Mouse (Mus musculus) lung, postnatal 14 days (tissue): ENCODE results near the gene Epb41l5.

ENCODE experiments used
- DNase-seq: peaks from one replicate; pipeline ENCODE4 v3.0.0; 2021

Epb41l5 gene

DNA sequence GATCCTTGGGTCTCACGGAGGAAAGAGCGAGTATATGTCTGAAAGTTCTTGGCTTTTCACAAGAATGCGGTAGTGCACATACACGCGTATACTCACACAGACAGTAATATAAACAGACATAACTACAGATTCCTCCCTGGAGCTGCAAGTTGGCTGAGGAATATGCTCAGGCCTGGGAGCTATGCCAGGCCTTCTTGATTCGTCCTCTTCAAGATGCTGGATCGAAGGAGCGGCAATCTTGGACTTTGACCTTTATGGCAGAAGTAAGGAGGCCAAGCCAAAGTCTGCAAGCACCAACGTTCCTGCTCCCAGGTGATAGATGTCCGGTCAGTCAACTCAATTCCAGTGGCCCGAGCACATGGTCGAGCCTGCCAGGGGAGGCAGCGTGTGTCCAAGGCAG lies 117.9 kb downstream of the Epb41l5 start:
- DNase-seq = no peak

DNA sequence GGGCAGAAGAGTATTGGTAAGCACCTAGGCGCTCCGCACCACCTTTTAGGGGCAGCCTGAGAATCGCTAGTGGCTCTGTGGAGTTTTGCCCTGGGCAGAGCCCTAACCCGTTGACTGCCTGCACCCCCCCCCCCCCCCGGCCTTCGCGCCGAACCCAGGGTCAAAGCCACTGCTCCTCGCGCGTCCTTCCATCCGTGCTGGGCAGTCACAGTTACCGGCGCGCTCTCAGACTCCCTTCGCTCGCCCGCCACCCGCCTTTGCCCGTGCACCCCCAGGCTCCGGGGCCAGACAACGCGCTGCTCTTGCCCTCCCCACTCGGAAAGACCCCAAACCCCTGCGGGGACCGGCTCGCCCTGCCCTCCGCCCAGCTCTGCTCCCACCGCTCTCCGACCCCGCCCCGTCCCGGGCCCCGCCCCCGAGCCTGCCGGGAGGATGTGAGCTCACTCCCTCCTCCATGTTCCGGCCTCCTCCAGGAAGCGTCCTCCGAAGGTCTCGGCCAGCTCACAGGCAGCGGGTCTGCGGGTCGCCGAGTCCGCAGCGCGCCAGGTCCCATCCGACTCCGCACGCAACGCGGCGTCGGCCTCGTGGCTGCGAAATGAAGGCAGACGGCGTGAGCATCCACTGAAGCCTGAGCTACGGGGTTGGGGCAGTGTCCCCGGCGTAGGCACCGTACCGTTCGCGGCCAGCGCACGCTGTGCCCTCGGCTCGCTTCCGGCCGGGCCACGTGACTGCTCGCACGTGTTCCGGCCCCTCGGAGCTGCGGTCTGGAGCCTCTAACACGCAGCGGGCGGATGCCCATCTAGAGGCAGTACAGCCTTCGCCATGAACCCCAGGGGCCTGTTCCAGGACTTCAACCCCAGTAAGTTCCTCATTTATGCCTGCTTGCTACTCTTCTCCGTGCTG lies 122.9 kb downstream of the Epb41l5 start, which contains the start of gene Tmem185b:
Gene Tmem185b, plus strand, starts transcription at position 472 of the 903 bp plus-strand sequence.
- peak; percentile 94 for DNase-seq

GRCm38 (mm10) chr1:119525004-119525444 lies 123.8 kb downstream of the Epb41l5 start:
- DNase-seq = peak; percentile 43

GRCm38 (mm10) chr1:119523826-119524225 lies 125.0 kb downstream of the Epb41l5 start:
- DNase-seq = no peak

DNA sequence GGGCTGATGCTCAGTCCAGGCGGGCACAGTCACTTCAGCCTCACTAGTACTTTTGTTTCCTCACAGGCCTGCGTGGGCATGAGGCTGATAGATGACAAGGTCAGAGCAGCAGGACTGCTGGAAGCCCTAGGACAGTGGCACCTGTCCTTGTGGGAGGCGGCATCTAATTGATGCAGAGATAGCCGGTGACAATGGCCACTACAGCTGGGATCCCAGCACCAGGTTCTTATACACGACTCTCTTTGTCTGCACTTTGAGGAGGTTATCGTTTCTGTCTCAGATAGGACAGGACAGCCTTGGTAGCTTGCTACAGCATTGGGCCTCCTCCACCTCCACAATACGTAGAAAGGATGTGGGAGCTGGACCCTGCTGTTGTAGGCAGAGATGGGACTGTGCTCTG lies 125.4 kb downstream of the Epb41l5 start:
- no peak for DNase-seq

DNA sequence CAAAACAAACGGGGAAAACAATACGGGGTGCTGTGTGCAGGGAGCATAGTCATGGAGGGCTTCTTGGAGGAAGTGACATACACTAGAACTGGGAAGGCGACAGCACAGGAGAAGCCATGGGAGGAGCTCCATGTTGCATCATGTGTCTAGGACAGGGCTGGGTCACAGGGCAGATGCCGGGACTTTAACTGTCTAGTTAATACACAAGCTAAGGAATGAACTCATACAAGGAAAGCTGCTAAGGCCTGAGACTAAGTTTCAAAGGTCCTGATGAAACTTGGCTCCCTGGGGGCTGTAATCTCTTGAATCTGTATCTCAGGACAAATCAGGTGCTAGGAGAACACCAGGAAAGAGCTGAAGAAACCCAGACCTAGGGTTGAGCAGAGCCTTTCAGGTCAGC lies 126.1 kb downstream of the Epb41l5 start:
- DNase-seq = no peak

GRCm38 (mm10) chr1:119521681-119522080 lies 127.1 kb downstream of the Epb41l5 start:
- no peak for DNase-seq

DNA sequence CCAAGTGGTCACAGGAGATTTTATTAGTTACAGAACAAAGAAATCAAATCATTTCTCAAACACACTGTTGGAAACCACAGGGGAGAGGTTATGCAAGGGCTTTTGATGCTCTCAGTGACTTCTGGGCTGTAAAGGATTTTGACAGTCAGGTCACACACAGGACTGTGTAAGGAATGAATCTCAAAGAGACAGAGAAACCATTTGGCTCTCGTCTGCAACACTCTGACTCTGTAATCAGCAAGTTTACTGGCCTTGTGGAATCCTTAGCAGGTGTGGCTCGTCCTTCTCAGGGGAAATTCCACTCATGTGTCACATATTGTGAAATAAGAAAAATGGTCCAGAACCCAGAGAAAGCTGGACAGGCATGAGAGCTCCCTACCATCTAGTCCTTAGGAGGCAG lies 127.8 kb downstream of the Epb41l5 start:
- peak; percentile 70 for DNase-seq

- no peak for DNase-seq
Observed at GRCm38 (mm10) chr1:119519286-119519685, 129.5 kb downstream of the Epb41l5 start.

- DNase-seq = no peak
Observed at GRCm38 (mm10) chr1:119518786-119519185, 130.0 kb downstream of the Epb41l5 start.

DNA sequence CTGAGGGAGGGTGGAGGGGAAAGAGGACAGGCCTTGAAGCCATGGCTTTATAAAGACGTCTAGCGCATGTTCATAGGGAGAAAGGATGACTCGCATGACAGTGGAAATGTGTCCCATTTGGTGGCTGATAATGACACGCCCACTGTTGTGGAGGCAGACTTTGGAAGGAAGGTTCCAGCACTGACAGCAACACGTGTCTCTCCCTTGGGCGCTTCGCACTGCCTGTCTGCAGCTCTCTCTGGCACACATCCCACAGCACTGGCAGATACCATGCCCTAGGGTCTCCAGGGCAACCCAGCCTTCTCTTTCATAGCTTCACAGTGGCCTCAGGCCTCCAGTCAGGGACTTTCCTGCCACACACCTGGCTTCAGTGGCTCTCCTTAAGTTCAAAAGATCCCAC lies 130.7 kb downstream of the Epb41l5 start:
- no peak for DNase-seq

- DNase-seq = no peak
Observed at GRCm38 (mm10) chr1:119510857-119511256, 137.9 kb downstream of the Epb41l5 start.

GRCm38 (mm10) chr1:119510409-119510808 lies 138.4 kb downstream of the Epb41l5 start:
- no peak for DNase-seq

DNA sequence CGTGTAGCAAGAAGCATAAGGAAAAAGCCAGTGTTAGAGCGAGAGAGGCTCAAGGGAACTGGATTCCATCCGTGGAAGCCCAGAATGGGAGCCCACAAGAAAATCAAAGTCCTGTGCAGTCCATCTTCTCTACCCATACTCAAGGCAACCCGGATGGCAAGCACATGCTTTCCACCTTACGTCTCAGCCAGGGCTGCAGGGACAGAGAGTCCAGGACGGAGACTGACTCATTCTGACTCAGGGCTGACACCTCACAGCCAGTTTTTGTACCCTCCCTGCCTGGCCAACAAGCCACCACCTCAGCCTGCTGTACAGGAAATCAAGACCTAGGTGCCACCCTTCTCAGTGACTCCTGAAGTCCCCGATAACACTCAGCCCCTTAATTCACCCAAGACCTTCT lies 139.3 kb downstream of the Epb41l5 start:
- DNase-seq = no peak

GRCm38 (mm10) chr1:119508548-119508947 lies 140.3 kb downstream of the Epb41l5 start:
- peak; percentile 61 for DNase-seq

DNA sequence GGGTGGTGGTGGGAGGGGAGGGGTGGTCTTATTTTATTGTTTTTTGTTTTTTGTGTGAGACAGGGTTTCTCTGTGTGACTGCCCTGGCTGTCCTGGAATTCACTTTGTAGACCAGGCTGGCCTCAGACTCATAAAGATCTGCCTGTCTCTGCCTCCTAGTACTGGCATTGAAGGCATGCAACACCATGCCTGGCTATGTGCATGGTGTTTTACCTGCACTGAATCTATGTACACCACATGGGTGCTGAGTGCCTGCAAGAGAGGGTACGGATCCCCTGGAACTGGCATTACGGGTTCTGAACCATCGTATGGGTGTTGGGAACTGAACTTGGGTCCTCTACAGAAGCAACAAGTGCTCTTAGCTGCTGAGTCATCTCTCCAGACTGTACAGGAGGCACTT lies 142.8 kb downstream of the Epb41l5 start:
- no peak for DNase-seq

- DNase-seq = peak; percentile 98
Observed at GRCm38 (mm10) chr1:119504260-119505062, 144.3 kb downstream of the Epb41l5 start, which contains the start of gene Ralb. Gene Ralb (minus strand): TSS chr1:119504794.

DNA sequence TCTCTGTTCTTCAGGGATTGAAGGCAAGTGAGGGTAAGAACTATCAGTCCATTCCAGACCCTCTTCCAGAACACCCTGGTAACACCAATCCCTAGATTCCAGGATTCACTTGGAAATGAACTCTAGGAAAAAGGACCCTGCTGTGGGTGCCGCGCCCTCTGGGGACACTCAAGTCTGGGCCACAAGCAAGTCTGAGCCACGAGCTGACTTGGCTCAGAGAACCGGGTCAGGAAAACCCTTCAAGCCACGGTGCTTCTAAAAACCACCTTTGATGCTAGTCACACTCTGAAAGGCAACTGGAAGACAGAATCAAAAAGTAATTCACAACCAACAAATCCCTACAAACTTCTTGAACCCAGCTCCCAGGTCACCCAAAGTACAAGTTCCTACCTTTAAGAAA lies 145.0 kb downstream of the Epb41l5 start:
- no peak for DNase-seq

GRCm38 (mm10) chr1:119503181-119503580 lies 145.6 kb downstream of the Epb41l5 start:
- DNase-seq = no peak

DNA sequence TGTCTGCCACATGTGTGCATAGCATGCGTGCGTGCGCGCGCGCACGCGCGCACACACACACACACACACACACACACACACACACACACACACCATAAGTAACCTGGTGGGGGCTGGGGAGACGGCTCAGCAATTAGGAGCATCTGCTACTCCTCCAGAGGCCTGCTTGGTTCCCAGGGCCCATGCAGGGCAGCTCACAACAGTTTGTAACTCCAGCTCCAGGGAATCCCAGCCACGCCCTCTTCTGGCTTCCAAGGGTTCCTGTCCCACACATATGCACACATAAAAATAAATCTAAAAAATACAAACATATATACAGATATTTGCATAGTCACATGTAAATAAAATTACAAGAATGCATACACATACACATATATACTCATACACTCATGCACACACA lies 146.1 kb downstream of the Epb41l5 start:
- no peak for DNase-seq

GRCm38 (mm10) chr1:119501881-119502280 lies 146.9 kb downstream of the Epb41l5 start:
- DNase-seq = no peak

DNA sequence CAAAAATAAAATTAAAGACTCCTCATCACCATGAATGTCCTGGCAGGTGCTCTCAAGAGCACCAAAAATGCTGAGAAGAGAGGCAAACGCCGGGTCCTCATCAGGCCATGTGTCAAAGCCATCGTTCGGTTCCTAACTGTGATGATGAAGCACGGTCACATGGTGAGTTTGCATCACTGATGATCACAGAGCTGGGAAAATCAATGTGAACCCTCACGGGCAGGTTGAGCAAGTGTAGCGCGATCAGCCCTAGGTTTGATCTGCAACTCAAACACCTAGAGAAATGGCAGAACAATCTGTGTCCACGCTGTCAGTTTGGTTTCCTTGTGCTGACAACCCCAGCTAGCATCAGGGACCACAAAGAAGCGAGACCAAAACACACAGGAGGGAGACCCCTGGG lies 149.3 kb downstream of the Epb41l5 start:
- DNase-seq = no peak

DNA sequence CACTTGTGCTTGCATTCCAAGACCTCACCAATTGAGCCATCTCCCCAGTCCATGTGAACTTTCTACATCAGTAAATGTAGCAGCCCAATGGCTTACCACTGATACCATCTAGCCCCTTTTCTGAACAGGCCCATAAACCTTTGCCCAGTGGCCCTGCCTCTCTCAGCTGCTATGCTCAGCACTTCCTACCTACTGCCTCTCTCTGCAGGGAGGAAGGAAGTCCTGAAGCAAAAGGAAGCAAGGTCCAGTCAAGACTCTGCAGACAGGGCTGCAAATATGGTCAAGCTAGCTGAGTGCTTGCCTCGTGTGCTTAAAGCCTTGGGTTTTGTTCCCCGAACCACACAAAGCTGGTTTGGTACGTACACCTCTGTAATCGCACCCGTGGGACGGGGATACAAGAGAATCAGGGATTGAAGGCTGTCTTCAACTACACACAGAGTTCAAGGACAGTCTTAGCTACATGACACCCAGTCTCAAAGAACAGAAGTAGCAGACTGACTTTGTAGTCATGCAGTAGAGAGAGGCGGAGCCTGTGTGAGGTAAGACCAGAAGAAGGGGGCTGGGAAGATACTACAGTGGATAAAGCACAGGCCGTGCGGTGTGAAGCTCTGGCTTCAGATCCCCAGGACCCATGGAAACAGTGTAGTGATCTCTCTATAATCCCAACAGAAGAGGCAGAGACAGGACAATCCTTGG lies 150.1 kb downstream of the Epb41l5 start:
- DNase-seq = no peak
